Mouse (Mus musculus): ENCODE data around the gene Vps33b.

Gene Vps33b

GRCm38 (mm10) chr7:80267764-80268163 lies 1.7 kb upstream of the Vps33b start:
- DNase-seq (ENCODE audit: low read depth in 2 of 2, low spot score in 2 of 2): no peak

GRCm38 (mm10) chr7:80269751-80270255 lies 354 bp downstream of the Vps33b start:
- no peak for DNase-seq (ENCODE audit: low read depth in 2 of 2, low spot score in 2 of 2)

- no peak for DNase-seq (ENCODE audit: low read depth in 2 of 2, low spot score in 2 of 2)
These were observed 4.0 kb downstream of the Vps33b start for GRCm38 (mm10) chr7:80273456-80273855.

- DNase-seq (ENCODE audit: low read depth in 2 of 2, low spot score in 2 of 2): no peak
These were observed 6.9 kb downstream of the Vps33b start for GRCm38 (mm10) chr7:80276374-80276773.

- DNase-seq (ENCODE audit: low read depth in 2 of 2, low spot score in 2 of 2): no peak
These were observed 10.6 kb downstream of the Vps33b start for GRCm38 (mm10) chr7:80280032-80280431.

- DNase-seq (ENCODE audit: low read depth in 2 of 2, low spot score in 2 of 2): no peak
These were observed 11.5 kb downstream of the Vps33b start for GRCm38 (mm10) chr7:80280998-80281397.

GRCm38 (mm10) chr7:80281646-80282045 lies 12.2 kb downstream of the Vps33b start:
- DNase-seq (ENCODE audit: low read depth in 2 of 2, low spot score in 2 of 2): no peak

GRCm38 (mm10) chr7:80283226-80283918 lies 13.9 kb downstream of the Vps33b start:
- no peak for DNase-seq (ENCODE audit: low read depth in 2 of 2, low spot score in 2 of 2)

- no peak for DNase-seq (ENCODE audit: low read depth in 2 of 2, low spot score in 2 of 2)
These were observed 14.9 kb downstream of the Vps33b start for GRCm38 (mm10) chr7:80284391-80284790.

GRCm38 (mm10) chr7:80285725-80286124 lies 16.3 kb downstream of the Vps33b start:
- DNase-seq (ENCODE audit: low read depth in 2 of 2, low spot score in 2 of 2): no peak

GRCm38 (mm10) chr7:80287736-80288135 lies 18.3 kb downstream of the Vps33b start:
- no peak for DNase-seq (ENCODE audit: low read depth in 2 of 2, low spot score in 2 of 2)

GRCm38 (mm10) chr7:80294062-80294763 lies 24.8 kb downstream of the Vps33b start, which contains the start of gene Prc1:
TSS of gene Prc1 (plus strand) at chr7:80294450.
- peak; percentile 98 for DNase-seq (ENCODE audit: low read depth in 2 of 2, low spot score in 2 of 2)

- DNase-seq (ENCODE audit: low read depth in 2 of 2, low spot score in 2 of 2): no peak
These were observed 25.6 kb downstream of the Vps33b start for GRCm38 (mm10) chr7:80294764-80295648.

GRCm38 (mm10) chr7:80296462-80296861 lies 27.0 kb downstream of the Vps33b start:
- no peak for DNase-seq (ENCODE audit: low read depth in 2 of 2, low spot score in 2 of 2)

GRCm38 (mm10) chr7:80297041-80297440 lies 27.6 kb downstream of the Vps33b start:
- no peak for DNase-seq (ENCODE audit: low read depth in 2 of 2, low spot score in 2 of 2)

- DNase-seq (ENCODE audit: low read depth in 2 of 2, low spot score in 2 of 2): no peak
These were observed 29.3 kb downstream of the Vps33b start for GRCm38 (mm10) chr7:80298754-80299153.

GRCm38 (mm10) chr7:80299568-80299967 lies 30.1 kb downstream of the Vps33b start:
- no peak for DNase-seq (ENCODE audit: low read depth in 2 of 2, low spot score in 2 of 2)

GRCm38 (mm10) chr7:80301522-80301921 lies 32.1 kb downstream of the Vps33b start:
- DNase-seq (ENCODE audit: low read depth in 2 of 2, low spot score in 2 of 2): no peak

GRCm38 (mm10) chr7:80307766-80308165 lies 38.3 kb downstream of the Vps33b start:
- DNase-seq (ENCODE audit: low read depth in 2 of 2, low spot score in 2 of 2): no peak

- no peak for DNase-seq (ENCODE audit: low read depth in 2 of 2, low spot score in 2 of 2)
These were observed 41.3 kb downstream of the Vps33b start for GRCm38 (mm10) chr7:80310771-80311170.

- DNase-seq (ENCODE audit: low read depth in 2 of 2, low spot score in 2 of 2): no peak
These were observed 46.3 kb downstream of the Vps33b start for GRCm38 (mm10) chr7:80315733-80316132.

Data from CD8-positive naive resting alpha-beta T cell, adult 2 months (primary cell).